Mouse (Mus musculus): Measurements from ENCODE around the gene Gm9774. TPM values are rescaled to one million over a fixed set of nuclear protein-coding genes. Genes with fewer than 3 reads are reported as not detected.

Gm9774 gene
- 6.5 and 6.8 TPM in 2 replicates for polyA plus RNA-seq (2015; fragmentation: Nextera tagmentation; extraction: Ambion mirVana)

DNA sequence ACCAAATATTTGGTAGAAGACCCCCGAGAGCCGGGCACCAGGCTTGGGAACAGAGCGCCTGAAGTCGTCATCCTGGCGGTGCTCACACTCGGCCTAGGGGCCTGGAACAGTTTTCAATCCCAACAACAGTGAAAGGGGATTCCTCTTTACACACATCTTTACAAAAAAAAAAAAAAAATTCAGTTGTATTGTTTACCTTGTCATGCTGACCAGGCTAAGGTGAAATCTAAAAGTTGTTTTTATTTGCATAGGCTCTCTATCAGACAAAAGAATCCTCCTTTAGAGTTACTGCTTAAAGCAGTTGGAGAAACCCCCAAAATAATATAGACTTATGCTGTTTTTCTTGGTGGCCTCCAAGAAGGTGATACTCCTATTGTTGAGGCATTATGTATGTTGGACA lies at the start of gene Gm9774:
Gene Gm9774, minus strand, starts transcription at position 101 of the 400 bp plus-strand sequence.
- Histone ChIP-seq H3K4me1 (no peaks in the 10 kb centered on the region), H3K9ac (no peak within 1 kb of the TSS), H3K9me3 (no peaks in the 10 kb centered on the region), H3K4me2 (no peak within 1 kb of the TSS), H3K36me3 (no peaks in the 10 kb centered on the region), H3K27me3 (replicated peaks) (no peaks in the 10 kb centered on the region), H3K4me3 (no peak within 1 kb of the TSS), H3K27ac (replicated peaks) (no peak within 1 kb of the TSS)
- WGBS = 87% methylated on average over 6 of the region's 6 CpGs
- ATAC-seq (ENCODE audit: extremely low read depth, insufficient number of reproducible peaks, low FRiP score, low TSS enrichment) = no peak

DNA sequence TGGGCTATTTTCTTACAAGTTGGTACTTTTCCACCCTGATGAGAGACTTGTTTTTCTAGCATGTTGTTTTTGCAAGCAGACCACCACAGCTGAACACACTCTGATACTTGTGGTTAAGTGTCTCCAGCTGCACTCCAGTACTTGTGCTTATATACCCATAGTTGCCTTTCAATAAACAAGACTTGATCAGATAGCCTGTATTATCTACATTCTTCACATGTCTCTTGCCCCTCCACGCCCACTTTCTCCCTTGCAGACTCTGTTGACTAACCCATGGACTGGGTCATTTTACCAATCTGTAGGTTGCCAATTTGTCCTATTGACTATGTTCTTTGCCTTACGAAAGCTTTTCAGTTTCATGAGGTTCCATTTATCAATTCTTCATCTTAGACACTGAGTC lies 40.9 kb upstream of the Gm9774 start:
- no peak overlapping the region for H3K4me3 ChIP-seq
- H3K9ac ChIP-seq = no peak overlapping the region
- H3K27me3 ChIP-seq (replicated peaks) = no peaks in the 10 kb centered on the region
- H3K4me2 ChIP-seq = no peak overlapping the region
- H3K4me1 ChIP-seq = no peaks in the 10 kb centered on the region
- no peak for ATAC-seq (ENCODE audit: extremely low read depth, insufficient number of reproducible peaks, low FRiP score, low TSS enrichment)
- H3K27ac ChIP-seq (replicated peaks) = no peak overlapping the region
- no peaks in the 10 kb centered on the region for H3K36me3 ChIP-seq
- 64% methylated on average over 2 of the region's 2 CpGs for WGBS
- H3K9me3 ChIP-seq = no peaks in the 10 kb centered on the region

GRCm38 (mm10) chr3:92467424-92467823 lies 38.2 kb upstream of the Gm9774 start:
- ATAC-seq (ENCODE audit: extremely low read depth, insufficient number of reproducible peaks, low FRiP score, low TSS enrichment) = no peak
- Histone ChIP-seq H3K4me2 (no peak overlapping the region), H3K36me3 (no peaks in the 10 kb centered on the region), H3K4me1 (no peaks in the 10 kb centered on the region), H3K4me3 (no peak overlapping the region), H3K9me3 (no peaks in the 10 kb centered on the region), H3K9ac (no peak overlapping the region), H3K27ac (replicated peaks) (no peak overlapping the region), H3K27me3 (replicated peaks) (no peaks in the 10 kb centered on the region)

DNA sequence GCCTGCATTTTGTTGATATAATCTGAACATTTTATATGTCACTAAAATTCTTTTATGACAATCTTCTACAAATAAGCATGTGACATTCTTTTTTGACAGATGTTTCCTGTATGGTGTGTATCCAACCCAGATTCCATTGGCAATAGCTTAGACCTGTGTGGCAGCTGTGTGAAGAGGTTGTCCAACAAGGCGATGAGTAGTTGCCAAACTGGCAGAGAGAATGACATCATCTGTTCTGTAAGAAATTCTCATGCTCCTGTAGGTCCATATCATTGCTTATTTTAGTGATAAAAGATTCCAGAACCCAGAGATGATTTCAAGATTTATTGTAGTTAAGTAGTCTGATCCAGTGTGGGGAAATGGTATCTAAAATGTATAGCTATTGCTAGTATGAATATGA lies 37.4 kb upstream of the Gm9774 start:
- Histone ChIP-seq H3K9ac (no peak overlapping the region), H3K4me1 (no peaks in the 10 kb centered on the region), H3K36me3 (no peaks in the 10 kb centered on the region), H3K4me3 (no peak overlapping the region), H3K9me3 (no peaks in the 10 kb centered on the region), H3K4me2 (no peak overlapping the region), H3K27ac (replicated peaks) (no peak overlapping the region), H3K27me3 (replicated peaks) (no peaks in the 10 kb centered on the region)
- WGBS = 63% methylated on average over 1 of the region's 1 CpGs
- no peak for ATAC-seq (ENCODE audit: extremely low read depth, insufficient number of reproducible peaks, low FRiP score, low TSS enrichment)

DNA sequence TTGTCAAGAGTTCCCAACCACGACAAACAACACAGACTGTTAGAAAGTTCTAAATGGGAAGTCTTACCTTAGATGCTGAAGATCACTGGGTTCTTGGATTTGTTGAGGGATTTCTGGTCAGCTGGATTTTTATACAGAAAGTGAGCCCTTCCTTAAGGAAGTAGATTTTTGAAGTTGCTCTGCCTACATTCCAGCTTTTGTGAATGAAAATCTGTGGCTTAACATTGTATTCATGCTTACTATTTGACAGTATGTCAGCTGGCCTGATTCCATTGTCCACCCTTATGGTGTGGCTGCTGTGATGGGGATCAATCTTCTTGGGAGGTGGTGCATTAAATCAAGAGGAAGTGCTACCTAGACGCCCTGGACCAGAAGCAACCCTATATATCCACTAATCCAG lies 29.4 kb upstream of the Gm9774 start, which contains the start of gene Sprr3:
Gene Sprr3, minus strand, starts transcription at position 101 of the 400 bp plus-strand sequence.
- Histone ChIP-seq H3K27ac (replicated peaks) (no peak within 1 kb of the TSS), H3K9me3 (no peaks in the 10 kb centered on the region), H3K4me2 (no peak within 1 kb of the TSS), H3K27me3 (replicated peaks) (no peaks in the 10 kb centered on the region), H3K4me3 (no peak within 1 kb of the TSS), H3K36me3 (no peaks in the 10 kb centered on the region), H3K9ac (no peak within 1 kb of the TSS), H3K4me1 (no peaks in the 10 kb centered on the region)
- ATAC-seq (ENCODE audit: extremely low read depth, insufficient number of reproducible peaks, low FRiP score, low TSS enrichment) = no peak
- 56% methylated on average over 2 of the region's 2 CpGs for WGBS

DNA sequence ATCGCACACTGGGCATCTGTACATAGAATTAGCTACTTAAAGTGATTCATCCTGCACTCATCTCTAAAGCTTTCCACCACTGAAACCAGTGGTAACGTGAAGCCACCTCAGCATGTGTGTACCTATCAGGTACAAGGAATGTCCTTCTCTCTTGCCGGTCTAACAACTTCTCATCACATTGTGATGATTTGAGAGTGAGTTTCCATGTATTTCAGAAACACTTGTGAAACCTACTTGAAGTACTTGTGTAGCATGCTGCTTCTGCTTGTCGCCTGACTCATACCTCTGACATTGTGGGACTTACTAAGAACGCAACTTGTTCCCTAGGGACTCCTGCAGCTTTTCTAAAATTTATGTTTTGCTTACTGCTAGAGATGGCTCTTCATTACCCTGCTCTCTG lies 25.9 kb upstream of the Gm9774 start:
- WGBS = 52% methylated on average over 5 of the region's 5 CpGs
- H3K9me3 ChIP-seq = no peaks in the 10 kb centered on the region

GRCm38 (mm10) chr3:92440177-92440576 lies 11.0 kb upstream of the Gm9774 start:
- WGBS = 78% methylated on average over 3 of the region's 3 CpGs
- no peaks in the 10 kb centered on the region for H3K27me3 ChIP-seq (replicated peaks)
- no peak overlapping the region for H3K4me3 ChIP-seq
- H3K27ac ChIP-seq (replicated peaks) = no peak overlapping the region
- H3K9ac ChIP-seq = no peak overlapping the region
- H3K9me3 ChIP-seq = no peaks in the 10 kb centered on the region
- no peak for ATAC-seq (ENCODE audit: extremely low read depth, insufficient number of reproducible peaks, low FRiP score, low TSS enrichment)
- no peaks in the 10 kb centered on the region for H3K36me3 ChIP-seq
- H3K4me1 ChIP-seq = no peaks in the 10 kb centered on the region
- no peak overlapping the region for H3K4me2 ChIP-seq

More for the DNA sequence above, 25.9 kb upstream of the Gm9774 start:
- Histone ChIP-seq H3K4me3 (no peak overlapping the region), H3K9ac (no peak overlapping the region), H3K36me3 (no peaks in the 10 kb centered on the region), H3K27ac (replicated peaks) (no peak overlapping the region), H3K27me3 (replicated peaks) (no peaks in the 10 kb centered on the region), H3K4me2 (no peak overlapping the region), H3K4me1 (no peaks in the 10 kb centered on the region)
- no peak for ATAC-seq (ENCODE audit: extremely low read depth, insufficient number of reproducible peaks, low FRiP score, low TSS enrichment)

DNA sequence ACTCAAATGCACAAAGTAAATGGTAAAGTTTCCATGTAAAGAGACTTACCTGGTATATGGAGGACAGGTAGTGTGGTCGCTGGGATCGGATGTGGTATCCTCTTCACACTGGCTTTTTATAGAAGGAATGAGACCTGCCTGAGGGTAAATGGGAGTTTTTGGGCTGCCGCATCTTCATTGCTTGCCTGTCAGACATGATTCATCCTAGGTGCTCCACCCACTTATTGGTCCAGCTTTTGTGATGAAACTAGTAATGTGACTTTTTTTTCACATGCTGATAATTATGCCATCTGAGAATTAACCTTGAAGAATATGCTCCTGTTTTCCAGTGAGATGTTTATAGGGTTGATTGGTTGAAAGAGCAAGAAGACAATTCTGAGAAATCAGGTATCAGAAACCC lies 9.5 kb upstream of the Gm9774 start, which contains the start of gene Sprr1b:
Gene Sprr1b, minus strand, starts transcription at position 101 of the 400 bp plus-strand sequence.
- H3K36me3 ChIP-seq = no peaks in the 10 kb centered on the region
- ATAC-seq (ENCODE audit: extremely low read depth, insufficient number of reproducible peaks, low FRiP score, low TSS enrichment) = no peak
- no peaks in the 10 kb centered on the region for H3K4me1 ChIP-seq
- no peak within 1 kb of the TSS for H3K4me2 ChIP-seq
- no peak within 1 kb of the TSS for H3K4me3 ChIP-seq
- WGBS = 79% methylated on average over 3 of the region's 3 CpGs
- no peaks in the 10 kb centered on the region for H3K9me3 ChIP-seq
- no peak within 1 kb of the TSS for H3K9ac ChIP-seq
- H3K27ac ChIP-seq (replicated peaks) = no peak within 1 kb of the TSS
- no peaks in the 10 kb centered on the region for H3K27me3 ChIP-seq (replicated peaks)

GRCm38 (mm10) chr3:92432282-92432681 lies 3.1 kb upstream of the Gm9774 start, which contains the start of gene Sprr2k:
Sprr2k (plus strand) TSS chr3:92432582.
- Histone ChIP-seq H3K36me3 (no peaks in the 10 kb centered on the region), H3K9ac (no peak within 1 kb of the TSS), H3K4me3 (no peak within 1 kb of the TSS), H3K4me1 (no peaks in the 10 kb centered on the region), H3K27ac (replicated peaks) (no peak within 1 kb of the TSS), H3K27me3 (replicated peaks) (no peaks in the 10 kb centered on the region), H3K9me3 (no peaks in the 10 kb centered on the region), H3K4me2 (no peak within 1 kb of the TSS)
- ATAC-seq (ENCODE audit: extremely low read depth, insufficient number of reproducible peaks, low FRiP score, low TSS enrichment) = no peak
- 75% methylated on average over 2 of the region's 2 CpGs for WGBS

- Histone ChIP-seq H3K4me3 (no peak within 1 kb of the TSS), H3K9me3 (no peaks in the 10 kb centered on the region), H3K27ac (replicated peaks) (no peak within 1 kb of the TSS), H3K36me3 (no peaks in the 10 kb centered on the region), H3K27me3 (replicated peaks) (no peaks in the 10 kb centered on the region), H3K4me2 (no peak within 1 kb of the TSS), H3K4me1 (no peaks in the 10 kb centered on the region), H3K9ac (no peak within 1 kb of the TSS)
- 82% methylated on average over 2 of the region's 2 CpGs for WGBS
- no peak for ATAC-seq (ENCODE audit: extremely low read depth, insufficient number of reproducible peaks, low FRiP score, low TSS enrichment)
These were observed 11.4 kb downstream of the Gm9774 start, which contains the start of gene Sprr2j-ps for GRCm38 (mm10) chr3:92417782-92418181. Sprr2j-ps (plus strand) TSS chr3:92418082.

- no peaks in the 10 kb centered on the region for H3K4me1 ChIP-seq
- H3K9ac ChIP-seq = no peak within 1 kb of the TSS
- ATAC-seq (ENCODE audit: extremely low read depth, insufficient number of reproducible peaks, low FRiP score, low TSS enrichment) = no peak
- H3K36me3 ChIP-seq = no peaks in the 10 kb centered on the region
- no peak within 1 kb of the TSS for H3K4me2 ChIP-seq
- no peaks in the 10 kb centered on the region for H3K27me3 ChIP-seq (replicated peaks)
- H3K27ac ChIP-seq (replicated peaks) = no peak within 1 kb of the TSS
- 75% methylated on average over 2 of the region's 2 CpGs for WGBS
- no peak within 1 kb of the TSS for H3K4me3 ChIP-seq
- no peaks in the 10 kb centered on the region for H3K9me3 ChIP-seq
These were observed 21.5 kb downstream of the Gm9774 start, which contains the start of gene Sprr2i for GRCm38 (mm10) chr3:92407691-92408090. Sprr2i (plus strand) TSS chr3:92407991.

GRCm38 (mm10) chr3:92394301-92394700 lies 34.9 kb downstream of the Gm9774 start:
- no peak for ATAC-seq (ENCODE audit: extremely low read depth, insufficient number of reproducible peaks, low FRiP score, low TSS enrichment)
- Histone ChIP-seq H3K4me3 (no peak overlapping the region), H3K27ac (replicated peaks) (no peak overlapping the region), H3K27me3 (replicated peaks) (no peaks in the 10 kb centered on the region), H3K9ac (no peak overlapping the region), H3K36me3 (no peaks in the 10 kb centered on the region), H3K4me1 (no peaks in the 10 kb centered on the region), H3K4me2 (no peak overlapping the region), H3K9me3 (no peaks in the 10 kb centered on the region)
- 49% methylated on average over 1 of the region's 1 CpGs for WGBS
